8 mouse cellular contexts compared by ENCODE assay signal in genomic region chr7:137468174-137468573, GRCm38 (mm10). TPM values are rescaled to one million over a fixed set of nuclear protein-coding genes. Genes with fewer than 3 reads are reported as not detected.
DNase-seq lines count a peak whose midpoint lies in the region; ATAC-seq and TF ChIP-seq lines count a peak whose summit lies in the region.

No protein-coding gene starts in this region.

- no peak overlapping the region for H3K4me2 ChIP-seq in kidney, postnatal 0 days (ENCODE audit: low read length)
- no peak overlapping the region for H3K4me2 ChIP-seq in lung, postnatal 0 days (replicated peaks; ENCODE audit: low read depth, low read length)

- ATAC-seq in kidney, postnatal 0 days (replicated peaks; ENCODE audit: low FRiP score, low read depth), result no peak
- ATAC-seq in lung, postnatal 0 days, result peak; percentile 56; the same call in 1 of the 2 replicates

- H3K27me3 ChIP-seq in kidney, postnatal 0 days (ENCODE audit: insufficient read depth, low read length), result no peaks in the 10 kb centered on the region
- H3K27me3 ChIP-seq in lung, postnatal 0 days (replicated peaks; ENCODE audit: insufficient read depth, low read length), result no peaks in the 10 kb centered on the region

- WGBS in kidney, postnatal 0 days, result 81% methylated on average over 4 of the region's 4 CpGs
- 80% methylated on average over 4 of the region's 4 CpGs for WGBS in lung, postnatal 0 days

- H3K4me3 ChIP-seq in kidney, postnatal 0 days (replicated peaks; ENCODE audit: low read depth, low read length), result no peak overlapping the region
- H3K4me3 ChIP-seq in lung, postnatal 0 days (ENCODE audit: low read depth, low read length), result no peak overlapping the region

- peaks cover 21% of the 10 kb centered on the region; the same call in 1 of the 2 replicates for H3K36me3 ChIP-seq in kidney, postnatal 0 days (ENCODE audit: insufficient read depth, low read length)
- H3K36me3 ChIP-seq in lung, postnatal 0 days (ENCODE audit: insufficient read depth, low read length), result peaks cover 10% of the 10 kb centered on the region

- peak; percentile 77 for TF ChIP-seq CTCF in kidney, postnatal 0 days (IDR thresholded peaks at IDR 0.05; ENCODE audit: low read depth)
- TF ChIP-seq CTCF in lung, postnatal 0 days (IDR thresholded peaks at IDR 0.05), result peak; percentile 77

- no peak overlapping the region for H3K9ac ChIP-seq in kidney, postnatal 0 days (ENCODE audit: low read depth, low read length)
- no peak overlapping the region for H3K9ac ChIP-seq in lung, postnatal 0 days (replicated peaks; ENCODE audit: low read depth)

- peak; percentile 26 for DNase-seq in cerebellum, adult 9-10 months
- DNase-seq in cerebellum, adult 8-10 months, result no peak
- peak; percentile 60 for DNase-seq in testis, postnatal 10 days (ENCODE audit: low spot score)
- no peak for DNase-seq in testis, postnatal 14 days (ENCODE audit: low spot score)
- peak; percentile 61 for DNase-seq in forelimb bud, embryonic 11.5 days (ENCODE audit: low read depth, low spot score)
- DNase-seq in kidney, postnatal 0 days (ENCODE audit: low spot score), result peak; percentile 75
- peak; percentile 64 for DNase-seq in lung, postnatal 0 days (ENCODE audit: low spot score)
- peak; percentile 28 for DNase-seq in thymus, postnatal 0 days (ENCODE audit: low spot score)

- TF ChIP-seq EP300 in lung, postnatal 0 days (IDR thresholded peaks at IDR 0.05), result no peak

- H3K27ac ChIP-seq in kidney, postnatal 0 days, result no peak overlapping the region
- no peak overlapping the region for H3K27ac ChIP-seq in lung, postnatal 0 days (ENCODE audit: low read length)

- H3K4me1 ChIP-seq in kidney, postnatal 0 days (replicated peaks; ENCODE audit: insufficient read depth, low read length), result no peaks in the 10 kb centered on the region
- H3K4me1 ChIP-seq in lung, postnatal 0 days (ENCODE audit: insufficient read depth, low read depth, low read length), result no peaks in the 10 kb centered on the region

- no peaks in the 10 kb centered on the region for H3K9me3 ChIP-seq in kidney, postnatal 0 days (replicated peaks; ENCODE audit: low read length)
- no peaks in the 10 kb centered on the region for H3K9me3 ChIP-seq in lung, postnatal 0 days (ENCODE audit: low read length)

RNA-seq across cellular contexts. Expression of gene Glrx3, which starts 30.8 kb away (rescaled TPM):
- 219 and 222 TPM in 2 replicates for polyA plus RNA-seq in kidney, postnatal 0 days (2015; fragmentation: Nextera tagmentation; extraction: Ambion mirVana)
- 110 and 113 TPM in 2 replicates for polyA plus RNA-seq in lung, postnatal 0 days (2015; fragmentation: Nextera tagmentation; extraction: Ambion mirVana)
- polyA plus RNA-seq in thymus, postnatal 0 days (2015; fragmentation: Nextera tagmentation; extraction: Ambion mirVana), result 204 and 219 TPM in 2 replicates

RNA-seq across cellular contexts. Expression of gene 9430038I01Rik, which starts 57.6 kb away (rescaled TPM):
- 23.1 and 23.8 TPM in 2 replicates for polyA plus RNA-seq in kidney, postnatal 0 days (2015; fragmentation: Nextera tagmentation; extraction: Ambion mirVana)
- 20.8 and 21.9 TPM in 2 replicates for polyA plus RNA-seq in lung, postnatal 0 days (2015; fragmentation: Nextera tagmentation; extraction: Ambion mirVana)
- 9.5 and 12.1 TPM in 2 replicates for polyA plus RNA-seq in thymus, postnatal 0 days (2015; fragmentation: Nextera tagmentation; extraction: Ambion mirVana)

Comparison
In these comparisons a context has a peak if more than half of its experiments do, and no peak if none do; other contexts are left out.
1. DNase-seq: peak in cerebellum, adult 9-10 months (single experiment), testis, postnatal 10 days (single experiment), forelimb bud, embryonic 11.5 days (single experiment), kidney, postnatal 0 days (single experiment), lung, postnatal 0 days (single experiment) and thymus, postnatal 0 days (single experiment); none in cerebellum, adult 8-10 months (single experiment) and testis, postnatal 14 days (single experiment).